Mouse (Mus musculus) cerebral cortex, adult 2 months (tissue): ENCODE measurements around the gene Scube2.

ENCODE experiments used
- WGBS: fragments of 180-500 bp; shearing (Covaris S2); methylation state at CpG from one replicate; pipeline ENCODE4 v1.1.7; 2018; 5-methylcytosine and 5-hydroxymethylcytosine counted together

The Scube2 gene

DNA sequence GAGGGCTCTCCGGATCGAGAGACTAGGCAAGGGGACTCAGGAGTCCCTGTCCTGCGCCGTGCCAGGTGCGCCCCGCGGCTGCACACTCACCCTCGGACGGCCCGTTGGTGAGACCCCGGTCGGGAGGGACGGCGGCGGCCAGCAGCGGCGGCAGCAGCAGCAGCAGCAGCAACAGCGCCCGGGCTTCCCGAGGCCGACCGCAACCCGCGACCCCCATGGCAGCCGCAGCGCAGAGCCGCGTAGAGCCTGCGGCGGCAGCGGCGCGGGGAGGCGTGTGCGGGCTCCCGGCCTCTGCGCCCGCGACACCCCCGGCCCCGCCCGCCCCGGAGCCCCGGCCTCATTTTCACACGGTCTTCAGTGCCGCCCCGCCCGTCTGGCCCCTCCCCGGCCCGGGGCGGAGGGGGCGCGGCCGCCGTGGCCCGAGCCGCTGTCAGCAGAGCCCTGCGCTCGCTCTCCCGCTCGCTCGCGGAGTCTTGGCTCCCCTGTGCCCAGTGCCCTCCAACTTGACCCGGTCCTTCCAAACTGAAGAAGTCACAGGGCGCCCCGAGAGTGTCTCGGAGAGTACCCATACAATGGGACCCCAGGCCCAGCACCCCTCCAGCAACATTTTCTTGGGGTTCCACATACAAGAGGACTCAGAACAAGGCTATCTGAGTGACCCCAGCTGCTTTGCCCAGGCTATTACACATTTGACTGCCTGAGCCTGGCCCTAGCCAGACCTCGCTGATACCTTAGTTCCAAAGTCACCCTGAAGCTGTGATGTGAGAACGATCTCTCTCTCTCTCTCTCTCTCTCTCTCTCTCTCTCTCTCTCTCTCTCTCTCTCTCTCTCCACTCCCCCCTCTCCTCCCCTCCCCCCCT, at the start of gene Scube2:
TSS of gene Scube2 (minus strand) at position 310 of the 860 bp plus-strand sequence.
- 6% methylated on average over 68 of the region's 69 CpGs for WGBS

DNA sequence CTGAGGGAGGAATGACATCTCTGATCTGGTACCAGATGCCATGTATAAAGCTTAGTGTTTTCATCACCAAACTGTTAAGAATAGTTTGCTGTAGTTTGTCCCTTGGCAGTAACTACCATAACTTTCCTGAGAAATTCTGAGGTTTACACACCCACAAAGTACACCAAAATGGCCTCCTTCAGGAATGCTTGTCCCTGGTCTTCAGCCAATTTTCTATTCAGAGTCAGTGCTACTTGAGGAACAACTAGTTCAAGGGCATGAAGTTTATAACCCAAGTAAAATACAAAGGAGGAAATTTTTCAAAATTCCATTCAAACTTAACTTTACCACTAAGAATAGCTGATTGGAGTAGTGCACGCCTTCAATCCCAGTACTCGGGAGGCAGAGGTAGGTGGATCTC, 40.7 kb upstream of the Scube2 start:
- WGBS: 52% methylated on average over 2 of the region's 2 CpGs

DNA sequence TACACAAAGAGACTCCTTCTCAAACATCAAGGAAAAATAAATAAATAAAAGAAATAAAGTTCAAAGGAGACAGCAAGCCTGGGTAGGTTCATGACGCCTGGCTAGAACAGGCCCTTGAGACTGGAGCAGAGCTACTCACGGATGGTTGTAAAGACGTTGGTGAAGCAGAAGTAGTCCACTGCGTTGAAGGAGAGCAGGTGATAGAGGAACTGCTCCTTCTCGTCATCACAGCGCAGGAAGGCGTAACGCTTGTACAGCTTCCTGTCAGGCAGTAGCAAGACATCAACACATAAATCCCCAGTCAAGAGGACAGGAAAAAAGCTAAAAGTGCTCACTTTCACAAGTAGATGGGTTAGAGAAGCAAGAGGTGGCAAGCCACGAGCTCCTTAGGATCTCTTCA, 35.4 kb upstream of the Scube2 start:
- WGBS: 84% methylated on average over 9 of the region's 9 CpGs

DNA sequence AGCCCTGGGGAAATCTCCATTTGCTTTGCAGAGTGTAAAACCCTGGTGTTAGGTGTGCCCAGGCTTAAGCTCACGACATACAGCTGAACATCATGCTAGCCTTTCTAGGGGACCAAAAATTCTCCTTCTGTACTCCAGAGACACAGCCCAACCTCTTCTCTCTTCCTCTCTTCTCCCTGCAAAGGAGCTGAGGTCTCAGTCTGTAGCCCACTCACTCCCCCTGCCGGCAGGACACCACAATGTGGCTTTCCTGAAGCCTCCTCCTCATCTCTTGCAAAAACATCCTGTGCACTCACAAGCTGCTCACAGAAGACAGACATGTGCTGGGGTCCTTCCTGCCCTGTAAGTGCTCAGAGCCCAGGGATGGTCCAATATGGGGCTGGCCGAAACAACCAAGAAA, 27.1 kb upstream of the Scube2 start:
- 31% methylated on average over 3 of the region's 3 CpGs for WGBS

DNA sequence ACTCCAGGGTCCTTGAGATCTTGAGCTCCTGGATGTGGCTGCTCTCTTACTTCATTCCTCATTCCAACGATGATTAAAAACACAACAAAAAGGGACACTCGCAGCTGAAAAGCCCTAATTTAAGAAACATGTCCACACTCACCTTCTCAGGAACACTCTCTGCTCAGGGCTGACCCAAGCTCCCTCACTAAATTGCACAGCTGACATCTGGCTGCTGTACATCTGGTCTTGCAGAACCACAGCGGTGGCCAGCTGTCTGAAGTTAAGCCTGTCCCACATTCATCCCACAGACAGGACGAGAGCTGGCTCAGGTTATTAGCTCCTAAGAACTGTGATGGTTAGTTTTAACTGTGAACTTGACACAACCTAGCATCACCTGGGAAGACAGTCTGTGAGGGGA, 26.3 kb upstream of the Scube2 start:
- 81% methylated on average over 4 of the region's 4 CpGs for WGBS

DNA sequence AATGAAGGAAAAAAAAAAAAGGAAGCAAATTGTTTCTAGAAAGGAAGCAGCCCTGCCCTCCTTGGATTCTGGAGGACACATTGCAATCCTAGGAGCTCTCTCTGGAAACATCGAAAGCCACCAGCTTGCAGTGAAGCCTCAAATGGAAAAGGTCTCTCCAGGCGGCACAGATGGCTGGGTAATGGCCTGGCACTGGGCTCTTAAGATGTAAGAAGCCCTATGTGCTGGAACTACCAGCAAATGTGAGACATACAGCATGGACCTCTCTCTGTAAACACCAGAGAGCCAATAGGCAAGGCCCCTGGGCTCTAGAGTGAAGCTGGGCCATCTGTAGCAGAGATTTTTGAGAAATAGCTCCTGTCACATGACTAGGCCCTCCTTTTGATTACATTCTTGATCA, 24.8 kb upstream of the Scube2 start:
- WGBS: 93% methylated on average over 2 of the region's 2 CpGs

DNA sequence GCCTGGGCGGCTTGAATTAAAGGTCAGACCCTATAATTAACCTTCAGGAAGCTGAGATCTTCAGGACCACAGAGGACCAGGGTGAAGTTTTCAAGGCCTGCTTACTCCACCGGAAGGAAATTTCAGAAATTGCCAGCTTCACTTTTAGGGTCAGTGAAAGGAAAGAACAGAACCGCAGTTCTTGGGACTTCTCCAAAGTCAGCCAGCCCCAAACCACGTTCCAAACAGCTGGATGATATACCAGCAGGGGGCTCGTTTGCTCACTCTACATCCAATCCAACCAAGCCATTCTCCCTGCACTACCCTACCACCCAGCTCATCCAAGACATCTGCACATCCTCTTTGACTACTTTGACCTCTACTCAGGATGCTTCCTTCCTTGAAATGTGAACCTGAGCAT, 23.8 kb upstream of the Scube2 start:
- 77% methylated on average over 5 of the region's 5 CpGs for WGBS

DNA sequence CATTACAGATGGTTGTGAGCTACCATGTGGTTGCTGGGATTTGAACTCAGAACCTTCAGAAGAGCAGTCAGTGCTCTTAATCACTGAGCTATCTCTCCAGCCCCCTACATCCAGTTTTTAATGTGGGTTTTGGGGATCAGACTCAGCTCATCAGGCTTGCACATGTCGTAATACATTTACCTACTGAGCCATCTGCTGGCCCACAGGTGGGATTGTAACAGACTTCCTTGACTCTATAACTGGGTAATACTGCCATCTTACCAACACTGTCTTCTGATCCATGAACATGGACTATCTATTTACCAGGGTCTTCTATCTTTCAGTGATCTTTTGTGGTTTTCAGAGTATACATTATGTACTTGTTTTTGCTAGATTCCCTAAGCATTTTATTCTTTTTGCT, 20.8 kb upstream of the Scube2 start:
- 95% methylated on average over 1 of the region's 1 CpGs for WGBS

DNA sequence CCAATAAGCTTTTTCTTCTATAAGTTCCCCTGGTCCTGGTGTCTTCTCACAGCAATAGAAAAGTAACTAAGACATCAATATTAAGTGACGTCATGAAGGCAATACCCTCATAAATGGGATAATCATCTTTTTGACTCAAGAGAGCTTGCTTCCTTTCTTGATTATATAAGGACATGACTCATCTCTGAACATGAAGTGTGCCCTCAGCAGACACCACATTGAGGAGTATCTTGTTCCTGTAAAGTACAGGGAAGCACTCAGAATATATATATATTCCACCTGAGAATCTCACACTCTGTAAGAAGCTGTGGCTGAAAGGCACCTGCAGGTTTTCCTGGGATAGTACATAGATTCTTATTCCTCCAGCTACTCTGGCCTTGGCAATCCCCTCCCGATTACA, 17.1 kb upstream of the Scube2 start:
- 73% methylated on average over 2 of the region's 2 CpGs for WGBS

DNA sequence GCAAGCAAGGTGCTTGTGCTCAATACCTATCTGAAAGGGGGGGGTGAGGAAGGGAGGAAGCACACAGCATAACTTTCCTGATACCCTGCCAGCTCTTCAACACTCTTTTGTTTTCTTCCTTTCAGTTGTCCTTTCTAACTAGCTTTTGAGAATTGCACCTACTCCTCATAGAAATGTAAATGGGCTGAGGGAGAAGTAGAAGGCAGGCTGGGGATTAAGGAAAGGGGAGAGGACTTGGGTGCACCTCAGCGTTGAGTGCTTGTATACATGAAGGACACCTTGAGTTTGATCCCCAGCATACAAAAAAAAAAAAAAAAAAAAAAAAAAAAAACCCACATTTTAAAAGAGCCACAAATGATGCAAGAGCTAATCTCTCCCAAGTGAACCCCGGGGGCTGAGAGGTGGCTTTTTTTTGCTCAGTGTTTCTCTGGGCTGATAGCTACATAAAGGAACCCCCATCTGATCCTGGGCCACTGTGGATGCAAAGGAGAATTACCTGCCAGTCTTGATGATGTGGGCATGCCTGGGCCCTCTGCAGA, 16.2 kb upstream of the Scube2 start:
- WGBS: 63% methylated on average over 2 of the region's 2 CpGs

DNA sequence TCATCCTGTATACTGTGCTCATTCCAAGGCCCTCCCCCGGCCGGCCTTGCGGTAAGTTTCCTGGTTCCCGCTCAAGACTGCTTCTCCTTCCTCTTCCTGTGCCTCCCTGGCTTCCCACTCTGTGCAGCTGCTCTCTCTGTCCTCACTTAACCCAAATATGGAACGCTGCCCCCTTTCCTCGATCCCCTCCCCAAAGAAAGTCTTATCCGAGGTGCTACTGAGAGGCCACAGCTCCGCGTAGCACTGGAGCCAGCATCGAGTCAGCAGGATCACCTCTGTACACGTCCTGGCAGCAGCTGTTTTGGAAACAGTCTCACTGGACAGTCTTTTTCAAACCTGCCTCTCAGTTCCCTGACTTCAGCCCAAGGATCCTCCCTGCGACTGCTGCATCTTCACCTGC, 13.7 kb upstream of the Scube2 start:
- WGBS: 43% methylated on average over 12 of the region's 12 CpGs

DNA sequence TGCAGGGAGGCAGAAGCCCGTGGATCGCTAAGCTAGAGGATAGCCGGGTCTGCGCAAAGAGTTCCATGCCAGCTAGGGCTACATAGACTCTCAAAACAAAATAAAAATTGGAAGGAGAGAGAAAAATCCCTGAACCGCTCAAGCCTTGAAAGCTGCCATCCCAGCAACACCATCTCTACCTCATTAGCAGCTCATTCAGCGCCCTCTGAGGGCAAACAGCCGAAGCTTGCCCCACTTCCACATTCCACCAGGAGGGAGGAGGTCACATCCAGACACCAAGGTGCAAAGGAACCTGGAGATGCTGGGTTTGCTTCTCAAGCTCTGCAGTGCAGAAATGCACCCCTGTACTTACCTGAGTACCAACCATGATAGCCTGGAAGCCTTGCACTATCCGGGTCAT, 10.6 kb upstream of the Scube2 start:
- 81% methylated on average over 8 of the region's 8 CpGs for WGBS

DNA sequence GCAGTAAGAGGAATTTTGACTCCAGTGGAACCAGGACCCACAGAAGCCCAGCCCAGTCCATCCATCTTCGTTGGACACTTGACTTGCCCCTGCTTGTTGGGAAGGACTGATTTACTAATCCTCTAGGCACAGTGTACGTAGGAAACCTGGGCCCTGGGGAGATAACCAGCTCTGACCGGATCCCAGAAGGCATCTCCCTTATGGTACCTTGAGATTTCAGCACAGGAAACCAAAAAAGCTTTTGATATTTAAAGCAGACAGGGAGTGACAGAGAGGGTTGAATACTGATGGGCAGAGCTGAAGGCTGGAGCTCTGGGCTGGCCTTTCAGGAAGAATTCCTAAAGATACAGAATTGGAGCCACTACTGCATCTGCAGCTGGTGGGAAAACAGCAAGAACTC, 10.1 kb upstream of the Scube2 start:
- 82% methylated on average over 3 of the region's 3 CpGs for WGBS

DNA sequence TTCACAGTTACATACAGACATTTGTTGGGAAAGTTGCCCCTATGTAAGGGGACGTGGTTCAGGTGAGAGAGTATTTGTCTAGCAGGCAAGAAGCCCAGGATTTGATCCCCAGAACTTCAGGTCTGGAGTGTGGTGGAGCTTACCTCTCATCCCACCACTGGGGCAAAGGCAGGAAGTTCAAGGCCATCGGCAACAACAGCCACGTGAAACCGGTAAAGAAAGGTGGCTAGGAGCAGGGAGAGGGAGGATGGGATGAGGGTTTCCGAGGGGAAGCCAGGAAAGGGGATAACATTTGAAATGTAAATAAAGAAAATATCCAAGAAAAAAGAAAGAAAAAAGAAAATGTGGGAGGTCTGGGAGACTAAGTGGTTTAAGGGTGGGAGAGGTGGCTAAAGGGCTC, 7.7 kb upstream of the Scube2 start:
- WGBS: 69% methylated on average over 5 of the region's 5 CpGs

DNA sequence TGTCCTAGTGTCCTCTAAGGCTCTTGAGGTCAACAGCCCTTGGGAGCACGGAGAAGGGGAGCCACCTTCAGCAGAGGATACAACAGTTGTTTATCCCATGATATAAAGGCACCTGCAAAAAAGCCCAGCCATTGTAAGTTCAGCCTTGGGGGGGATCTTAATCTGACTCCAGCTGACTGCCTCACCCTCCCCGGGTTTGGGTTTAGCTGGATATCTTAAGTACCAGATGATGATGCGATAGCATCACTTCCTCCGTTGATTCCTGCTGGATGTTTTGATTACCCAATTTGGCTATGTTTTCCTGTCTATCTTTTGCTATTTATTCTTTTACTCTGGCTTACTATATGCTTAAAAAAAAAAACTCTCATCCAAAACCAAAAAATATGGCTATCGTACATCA, 5.8 kb upstream of the Scube2 start:
- WGBS: 82% methylated on average over 5 of the region's 5 CpGs

DNA sequence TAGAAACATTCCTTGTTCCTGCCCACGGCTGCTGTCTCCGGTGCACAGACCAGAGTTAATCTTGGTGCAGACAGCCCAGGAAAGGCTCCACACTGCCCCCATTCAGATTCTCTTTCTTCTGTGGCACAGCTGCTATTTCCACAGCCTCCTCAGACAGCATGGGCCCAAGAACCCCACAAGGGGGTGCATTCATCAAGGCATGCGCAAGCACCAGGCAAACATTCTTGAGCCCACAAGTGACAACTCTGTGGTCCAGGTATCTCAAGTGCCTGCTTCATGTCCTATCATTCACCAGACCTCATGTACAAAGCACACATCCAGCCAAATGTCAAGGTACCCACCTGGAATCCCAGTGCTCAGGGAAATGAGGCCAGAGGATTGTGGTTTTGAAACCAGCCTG, 3.0 kb upstream of the Scube2 start:
- WGBS: 35% methylated on average over 3 of the region's 3 CpGs

DNA sequence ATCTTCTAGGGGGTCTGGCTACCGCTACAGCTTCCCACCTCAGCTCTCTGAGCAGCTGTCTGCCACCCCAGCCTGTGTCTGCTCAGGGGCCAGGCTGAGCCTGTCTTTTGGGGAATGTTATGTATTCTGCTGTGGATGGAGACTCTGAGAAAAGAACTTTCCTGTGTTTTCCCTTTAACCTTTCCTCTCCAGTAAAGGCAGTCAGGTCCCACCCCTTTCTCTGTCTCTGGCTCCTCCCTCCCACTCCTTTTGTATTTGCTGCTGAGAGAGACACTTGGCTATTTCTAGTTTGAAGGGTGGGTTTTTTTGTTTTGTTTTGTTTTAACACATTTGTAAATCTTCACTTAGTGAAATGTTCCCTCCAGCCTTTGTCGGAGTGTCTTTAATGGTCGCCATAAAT, 1.2 kb upstream of the Scube2 start:
- WGBS: 94% methylated on average over 3 of the region's 3 CpGs

DNA sequence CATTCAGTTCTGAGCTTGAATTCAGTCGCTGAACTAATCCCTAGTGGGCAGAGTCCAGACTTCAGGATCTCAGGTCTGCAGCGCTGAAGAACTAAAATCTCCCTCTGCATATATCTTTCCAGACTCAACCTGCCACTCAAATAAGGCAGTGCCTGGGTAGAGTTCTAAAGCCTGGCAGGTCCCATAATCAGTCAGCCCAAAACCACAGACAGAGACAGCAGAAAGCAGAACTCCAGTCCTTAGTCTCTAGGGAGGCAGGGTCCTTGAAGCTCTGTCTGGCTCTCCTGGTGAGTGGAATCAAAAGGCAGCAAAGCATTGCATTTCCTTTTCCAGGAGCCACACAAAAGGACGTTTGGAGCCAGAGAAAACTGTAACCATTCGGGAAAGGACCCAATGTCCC, 1.9 kb downstream of the Scube2 start:
- WGBS: 53% methylated on average over 4 of the region's 4 CpGs

DNA sequence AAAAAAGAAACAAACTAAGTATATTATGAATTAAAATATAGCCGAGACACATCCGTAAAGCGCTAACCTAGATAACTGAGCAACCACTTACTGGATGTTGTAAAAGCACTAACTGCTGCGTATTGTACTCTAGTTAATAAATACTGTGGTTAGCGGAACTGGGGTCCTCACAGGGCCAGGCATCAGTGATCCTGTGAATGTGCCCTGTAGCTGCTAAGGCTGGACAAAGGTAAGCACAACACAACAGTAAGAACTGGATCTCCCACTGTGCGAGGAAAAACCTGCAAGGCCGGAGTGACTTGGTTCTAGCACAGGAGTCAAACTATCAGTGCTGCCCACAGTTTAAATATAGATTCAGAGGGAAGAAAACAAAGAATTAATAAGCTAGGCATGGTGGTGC, 5.3 kb downstream of the Scube2 start:
- WGBS: 93% methylated on average over 7 of the region's 7 CpGs

DNA sequence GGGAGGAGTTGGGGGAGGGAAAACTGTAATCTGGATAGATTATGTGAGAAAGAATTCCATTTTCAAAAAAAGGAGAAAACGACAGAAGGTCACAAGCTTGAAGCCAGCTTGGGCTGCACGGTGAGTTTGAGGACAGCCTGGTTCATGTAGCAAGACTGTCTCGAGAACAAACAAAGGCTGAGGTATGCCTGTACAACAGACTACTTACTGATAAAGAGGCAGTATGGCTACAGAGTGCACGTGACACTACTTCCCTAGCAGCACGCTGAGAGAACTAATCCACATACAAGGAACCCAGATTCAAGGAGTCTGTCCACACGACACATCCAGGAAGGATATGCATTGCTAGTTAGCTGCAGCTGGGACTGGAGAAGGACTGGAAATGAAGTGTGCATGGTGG, 6.1 kb downstream of the Scube2 start:
- 85% methylated on average over 6 of the region's 6 CpGs for WGBS

DNA sequence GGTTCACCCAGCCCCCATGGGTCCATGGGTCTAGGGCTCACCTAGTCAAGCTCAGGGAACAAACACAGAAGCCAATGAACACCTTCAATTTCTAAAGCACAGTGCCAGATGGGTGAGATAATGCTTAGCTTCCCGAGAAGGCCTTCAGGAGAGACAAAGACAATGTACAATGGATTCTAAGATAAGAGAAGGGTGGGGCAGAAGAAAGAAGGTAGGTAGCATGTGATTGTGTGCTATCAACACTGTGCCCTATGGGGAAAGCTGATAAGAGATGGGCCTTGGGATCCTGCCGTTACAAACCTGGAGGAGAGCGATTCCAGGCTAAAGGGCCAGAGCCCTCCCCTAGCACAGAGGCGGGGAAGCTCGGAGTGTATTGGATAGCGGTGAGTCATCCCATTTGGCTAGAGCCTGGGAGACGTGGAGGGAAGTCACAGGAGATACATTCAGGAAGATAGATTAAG, 12.7 kb downstream of the Scube2 start:
- 57% methylated on average over 7 of the region's 7 CpGs for WGBS

DNA sequence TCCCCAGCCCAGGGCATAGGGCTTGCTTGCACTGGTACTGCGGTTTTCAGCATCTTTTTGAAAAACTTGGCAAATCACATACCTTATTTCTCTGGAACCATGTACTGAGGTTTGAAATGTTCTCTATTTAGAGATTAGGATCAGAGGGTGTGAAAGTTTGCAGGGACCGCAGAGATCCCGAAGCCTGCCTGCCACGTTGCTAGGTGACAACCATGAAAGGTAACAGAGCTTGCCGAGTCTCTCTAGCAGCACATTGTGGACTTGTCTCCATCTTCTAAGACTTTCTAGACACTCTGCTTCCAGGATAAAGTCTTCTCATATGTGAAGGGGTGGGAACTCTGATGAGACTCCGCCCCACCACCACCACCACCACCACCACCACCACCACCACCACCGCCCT, 13.5 kb downstream of the Scube2 start:
- 64% methylated on average over 7 of the region's 7 CpGs for WGBS

DNA sequence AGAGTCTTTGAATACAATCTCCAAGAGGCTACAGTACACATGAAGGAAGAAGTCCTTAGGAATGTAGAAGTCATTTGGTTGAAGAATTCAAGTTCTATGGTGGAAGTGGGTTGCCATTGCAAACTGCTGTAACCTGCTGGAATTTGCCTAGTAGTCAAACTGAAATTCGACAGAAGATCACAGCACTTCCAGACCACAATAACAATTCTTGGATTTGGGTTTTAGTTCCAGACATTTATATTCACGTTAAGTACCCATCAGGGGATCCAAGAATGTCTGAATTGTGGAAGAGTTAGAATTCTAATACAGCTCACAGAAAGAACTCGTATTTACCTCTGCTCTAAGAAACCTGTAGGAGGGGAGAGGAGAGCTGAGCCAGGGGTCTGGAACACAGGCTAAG, 14.9 kb downstream of the Scube2 start:
- WGBS: 63% methylated on average over 3 of the region's 3 CpGs
